ENCODE assay signal across 8 mouse cellular contexts in the genomic region with DNA sequence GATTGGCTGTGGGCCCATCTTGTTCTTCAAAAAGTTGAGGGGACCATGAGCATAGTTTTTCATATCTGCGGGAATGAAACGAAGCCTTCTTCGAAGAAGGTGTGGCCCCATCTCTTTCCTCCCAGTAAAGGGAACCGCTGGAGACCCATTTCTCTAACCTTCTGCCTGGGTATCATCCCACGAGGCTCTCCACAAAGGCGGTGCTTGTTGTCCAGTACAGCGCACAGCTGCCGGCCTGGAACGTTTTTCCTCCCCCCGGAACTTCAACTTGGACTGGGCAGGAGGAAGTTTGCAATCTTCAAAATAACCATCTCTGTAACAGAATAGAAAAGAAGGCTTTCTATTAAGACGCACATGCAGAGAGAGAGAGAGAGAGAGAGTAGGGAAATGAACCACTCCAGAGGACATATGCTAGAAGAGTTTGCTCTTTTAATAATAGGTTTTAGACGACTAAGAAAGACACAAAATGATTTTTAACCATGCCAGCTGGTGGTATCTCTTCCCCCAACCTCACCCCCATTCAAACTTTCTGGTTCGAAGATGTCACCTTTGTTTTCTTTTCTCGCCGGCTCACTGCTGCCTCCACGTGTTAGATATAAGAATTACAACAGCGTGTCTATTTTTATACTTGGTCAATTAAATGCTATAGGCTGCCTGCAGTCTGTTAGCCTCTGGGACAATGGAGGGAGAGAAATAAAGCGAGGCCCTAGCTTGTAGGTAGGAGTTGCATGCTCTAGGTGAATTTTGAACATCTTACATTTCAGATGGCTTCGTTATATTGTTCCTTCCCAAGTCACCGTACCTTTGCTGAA. TPM values are rescaled to one million over a fixed set of nuclear protein-coding genes. Genes with fewer than 3 reads are reported as not detected.
DNase-seq lines count a peak whose midpoint lies in the region; ATAC-seq lines count a peak whose summit lies in the region.

No protein-coding gene starts in this region.

- DNase-seq in ovary, postnatal 14 days (ENCODE audit: low spot score): peak; percentile 56
- DNase-seq in ovary, adult 18-20 months (ENCODE audit: low spot score): no peak
- peak; percentile 60 for DNase-seq in c-Kit-positive CD71-negative TER-119-negative erythroid progenitor cells, embryonic 14.5 days (ENCODE audit: low read depth)
- peak; percentile 71 for DNase-seq in forebrain, embryonic 11.5 days (ENCODE audit: low spot score)
- peak; percentile 84 for DNase-seq in hindbrain, embryonic 14.5 days (ENCODE audit: low spot score)
- peak; percentile 25 to 47 for DNase-seq in layer of hippocampus, postnatal 36 days
- peak; percentile 56 to 79 for DNase-seq in spleen, postnatal 4 days (ENCODE audit: low spot score in 2 of 2)

- H3K36me3 ChIP-seq in forebrain, embryonic 11.5 days (ENCODE audit: control insufficient read depth, insufficient read depth, low read length): no peaks in the 10 kb centered on the region
- no peaks in the 10 kb centered on the region for H3K36me3 ChIP-seq in hindbrain, embryonic 14.5 days (replicated peaks; ENCODE audit: control insufficient read depth, insufficient read depth)

- H3K27me3 ChIP-seq in forebrain, embryonic 11.5 days (ENCODE audit: control insufficient read depth, insufficient read depth, low read length): no peaks in the 10 kb centered on the region
- H3K27me3 ChIP-seq in hindbrain, embryonic 14.5 days (ENCODE audit: control insufficient read depth, insufficient read depth, low read length): no peaks in the 10 kb centered on the region

- no peak overlapping the region for H3K9ac ChIP-seq in forebrain, embryonic 11.5 days (ENCODE audit: low read length)
- no peak overlapping the region for H3K9ac ChIP-seq in hindbrain, embryonic 14.5 days

- no peak overlapping the region for H3K4me3 ChIP-seq in forebrain, embryonic 11.5 days (ENCODE audit: low read depth, low read length)
- no peak overlapping the region for H3K4me3 ChIP-seq in hindbrain, embryonic 14.5 days (replicated peaks; ENCODE audit: low read length)

- H3K9me3 ChIP-seq in forebrain, embryonic 11.5 days (ENCODE audit: control insufficient read depth, low read length): no peaks in the 10 kb centered on the region
- no peaks in the 10 kb centered on the region for H3K9me3 ChIP-seq in hindbrain, embryonic 14.5 days (ENCODE audit: control insufficient read depth, low read length)

- ATAC-seq in forebrain, embryonic 11.5 days (replicated peaks; ENCODE audit: low FRiP score): 0 out of 2 replicates have a peak, but pooled peaks have one; percentile 55
- ATAC-seq in hindbrain, embryonic 14.5 days (ENCODE audit: low FRiP score): no peak
- ATAC-seq in megakaryocyte, adult 5-6 weeks (ENCODE audit: poor library complexity, severe bottlenecking): peak; percentile 39

- H3K4me1 ChIP-seq in forebrain, embryonic 11.5 days (replicated peaks; ENCODE audit: control insufficient read depth, insufficient read depth, low read length): peaks cover 2% of the 10 kb centered on the region; the same call in 1 of the 2 replicates
- H3K4me1 ChIP-seq in hindbrain, embryonic 14.5 days (replicated peaks; ENCODE audit: control insufficient read depth, insufficient read depth, low read length): no peaks in the 10 kb centered on the region; the same call in 1 of the 2 replicates

- H3K27ac ChIP-seq in forebrain, embryonic 11.5 days (ENCODE audit: low read depth, low read length): no peak overlapping the region
- peak overlapping the region; percentile 45; the same call in 1 of the 2 replicates for H3K27ac ChIP-seq in hindbrain, embryonic 14.5 days

- WGBS in forebrain, embryonic 11.5 days: 54% methylated on average over 20 of the region's 20 CpGs
- WGBS in hindbrain, embryonic 14.5 days: 47% methylated on average over 20 of the region's 20 CpGs

- H3K4me2 ChIP-seq in forebrain, embryonic 11.5 days (ENCODE audit: low read depth, low read length, severe bottlenecking): no peak overlapping the region
- H3K4me2 ChIP-seq in hindbrain, embryonic 14.5 days (replicated peaks): no peak overlapping the region

RNA-seq across cellular contexts. Expression of gene Abhd12b, which starts 9.1 kb away (rescaled TPM):
- not detected in 2 replicates for polyA plus RNA-seq in forebrain, embryonic 11.5 days (2014; fragmentation: Nextera tagmentation; extraction: Ambion mirVana)
- 0.23 TPM in 1 of 2 replicates, not detected in the other for polyA plus RNA-seq in hindbrain, embryonic 14.5 days (2014; fragmentation: Nextera tagmentation; extraction: Ambion mirVana)
- total RNA-seq in layer of hippocampus, postnatal 36 days (2021): under 1 TPM in 1 of 2 experiments, not detected in 1; 0.20 TPM
- total RNA-seq in megakaryocyte, adult 5-6 weeks (2015): not detected in 2 replicates
- total RNA-seq in megakaryocyte, adult 5-6 weeks (2017): not detected in 2 replicates

RNA-seq across cellular contexts. Expression of gene Nin, which starts 31.3 kb away (rescaled TPM):
- polyA plus RNA-seq in forebrain, embryonic 11.5 days (2014; fragmentation: Nextera tagmentation; extraction: Ambion mirVana): 13.0 and 13.3 TPM in 2 replicates
- 12.6 and 12.8 TPM in 2 replicates for polyA plus RNA-seq in hindbrain, embryonic 14.5 days (2014; fragmentation: Nextera tagmentation; extraction: Ambion mirVana)
- 10 to 100 TPM; 69.8 to 72.7 TPM for total RNA-seq in layer of hippocampus, postnatal 36 days (2021)
- total RNA-seq in megakaryocyte, adult 5-6 weeks (2015): 154 and 171 TPM in 2 replicates
- 227 and 264 TPM in 2 replicates for total RNA-seq in megakaryocyte, adult 5-6 weeks (2017)
